Mouse (Mus musculus): Measurements from ENCODE around the gene Rnf19b.

Rnf19b gene

DNA sequence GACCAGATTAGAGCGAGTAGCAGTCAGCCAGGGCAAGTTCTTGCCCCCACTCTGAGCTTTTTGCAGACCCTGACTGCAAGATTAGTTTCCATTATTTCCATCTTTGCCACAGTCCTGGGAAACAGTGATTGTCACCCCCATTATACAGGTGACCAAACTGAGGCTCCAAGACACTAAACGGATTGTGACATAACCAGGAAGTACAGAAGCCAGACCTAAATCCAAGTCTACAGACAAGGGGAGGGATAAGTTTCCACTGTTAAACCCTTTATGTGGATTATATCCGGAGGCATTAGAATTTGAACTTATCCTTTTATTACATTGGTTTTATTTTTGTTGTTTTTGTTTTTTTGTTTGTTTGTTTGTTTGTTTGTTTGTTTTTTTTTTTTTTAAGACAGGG, 23.8 kb upstream of the Rnf19b start:
- DNase-seq (ENCODE audit: low read depth, low spot score): no peak

DNA sequence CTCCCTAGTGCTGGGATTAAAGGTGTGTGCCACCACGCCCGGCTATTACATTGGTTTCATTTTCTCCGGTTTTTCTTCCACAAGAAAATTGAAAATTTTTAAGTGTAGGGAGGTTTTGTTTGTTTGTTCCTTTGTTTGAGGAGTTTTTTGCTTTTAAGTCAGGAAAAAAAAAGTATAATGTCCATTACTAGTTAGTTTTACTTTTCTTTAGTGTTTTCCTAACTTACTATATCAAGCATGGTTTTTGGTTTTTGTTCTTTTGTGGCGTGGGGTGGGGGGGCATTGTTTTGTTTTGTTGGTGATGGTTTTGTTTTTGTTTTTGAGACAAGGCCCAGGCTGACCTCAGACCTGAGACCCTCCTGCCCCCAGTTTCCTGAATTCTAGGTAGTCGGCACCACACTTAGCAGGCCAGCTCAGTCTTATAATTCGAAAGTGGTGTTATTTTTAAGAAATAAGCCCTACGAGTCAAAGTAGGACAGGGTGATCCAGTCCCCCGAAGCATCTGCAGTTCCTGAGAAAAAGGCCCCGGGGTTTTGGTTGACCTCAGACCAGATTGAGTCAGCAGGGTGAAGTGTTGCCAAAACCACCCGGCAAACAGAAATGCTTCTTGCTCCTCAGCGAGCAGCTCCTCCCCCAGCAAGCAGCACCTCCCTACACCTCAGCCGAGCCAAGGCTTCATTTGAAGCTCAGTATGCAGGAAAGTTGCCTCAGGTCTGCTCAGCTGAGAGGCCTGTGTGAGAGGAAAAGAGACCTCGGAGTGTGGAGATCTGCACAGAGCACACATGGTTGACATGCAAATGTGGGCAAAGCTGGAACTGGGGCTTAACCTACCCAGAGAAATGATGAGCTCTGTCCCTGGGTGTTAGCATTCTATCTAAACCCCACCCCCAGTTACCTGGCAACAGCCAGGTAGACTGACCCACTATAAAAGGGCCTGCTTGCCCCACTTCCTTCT, 23.1 kb upstream of the Rnf19b start:
- DNase-seq (ENCODE audit: low read depth, low spot score): peak; percentile 72

DNA sequence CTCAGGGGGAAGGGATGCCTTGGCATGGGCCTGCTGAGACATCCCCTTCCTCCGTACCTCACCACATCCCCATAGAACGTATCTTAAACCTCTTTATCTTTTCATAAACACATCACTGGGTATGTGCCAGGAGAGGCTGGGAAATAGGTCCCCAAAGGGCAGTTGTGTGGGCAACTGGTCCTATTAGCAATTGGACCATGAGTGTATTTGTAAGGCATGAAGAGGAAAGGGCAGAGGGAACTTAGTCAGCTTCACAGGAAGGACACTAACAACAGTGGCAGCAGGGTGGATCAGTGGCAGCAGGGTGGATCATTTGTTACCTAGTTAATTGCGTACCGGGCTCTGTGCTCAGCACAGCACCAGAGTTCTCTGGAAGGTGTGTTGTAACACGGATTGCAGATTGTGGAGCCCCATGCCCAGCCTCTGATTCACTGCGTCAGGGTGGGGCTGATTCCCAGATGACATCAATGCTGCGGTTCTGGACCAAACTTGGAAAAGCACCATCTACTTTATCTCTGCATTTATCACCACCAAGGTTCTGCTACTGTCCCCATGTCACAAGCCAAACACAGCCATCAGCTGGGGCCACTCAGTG, 22.1 kb upstream of the Rnf19b start:
- DNase-seq (ENCODE audit: low read depth, low spot score): no peak

DNA sequence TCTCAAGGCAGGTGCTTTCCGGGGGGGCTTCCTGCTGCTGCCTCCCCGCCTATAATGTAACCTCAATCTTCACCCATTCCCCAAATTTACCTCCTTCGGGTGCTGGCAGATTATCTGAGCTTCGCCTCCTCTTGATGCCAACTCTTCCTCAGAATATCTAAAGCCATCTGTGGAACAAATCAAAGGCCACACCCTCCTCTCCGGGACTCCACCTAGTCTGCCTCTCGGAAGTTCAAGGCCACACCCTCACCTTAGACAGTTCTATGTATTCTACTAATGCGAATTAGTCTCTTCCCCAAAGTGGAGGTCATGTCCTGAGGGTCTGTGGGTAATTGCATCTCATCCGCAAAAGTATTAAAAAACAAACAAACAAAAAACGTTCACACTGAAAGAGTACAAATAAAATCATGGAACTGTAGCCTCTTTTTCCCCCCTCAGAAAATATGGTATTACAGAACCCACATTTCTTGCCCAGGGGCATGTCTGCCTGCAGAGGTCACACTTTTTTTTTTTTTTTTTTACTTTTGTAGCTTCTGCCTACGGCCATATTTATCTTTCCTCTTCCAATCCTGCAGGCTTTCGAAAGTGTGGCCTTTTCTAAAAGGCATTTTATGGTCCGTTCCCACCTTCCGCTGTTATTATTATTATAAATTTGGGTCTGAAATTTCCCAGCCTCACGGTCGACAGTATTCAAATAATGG, 10.2 kb upstream of the Rnf19b start:
- DNase-seq (ENCODE audit: low read depth, low spot score): peak; percentile 79

DNA sequence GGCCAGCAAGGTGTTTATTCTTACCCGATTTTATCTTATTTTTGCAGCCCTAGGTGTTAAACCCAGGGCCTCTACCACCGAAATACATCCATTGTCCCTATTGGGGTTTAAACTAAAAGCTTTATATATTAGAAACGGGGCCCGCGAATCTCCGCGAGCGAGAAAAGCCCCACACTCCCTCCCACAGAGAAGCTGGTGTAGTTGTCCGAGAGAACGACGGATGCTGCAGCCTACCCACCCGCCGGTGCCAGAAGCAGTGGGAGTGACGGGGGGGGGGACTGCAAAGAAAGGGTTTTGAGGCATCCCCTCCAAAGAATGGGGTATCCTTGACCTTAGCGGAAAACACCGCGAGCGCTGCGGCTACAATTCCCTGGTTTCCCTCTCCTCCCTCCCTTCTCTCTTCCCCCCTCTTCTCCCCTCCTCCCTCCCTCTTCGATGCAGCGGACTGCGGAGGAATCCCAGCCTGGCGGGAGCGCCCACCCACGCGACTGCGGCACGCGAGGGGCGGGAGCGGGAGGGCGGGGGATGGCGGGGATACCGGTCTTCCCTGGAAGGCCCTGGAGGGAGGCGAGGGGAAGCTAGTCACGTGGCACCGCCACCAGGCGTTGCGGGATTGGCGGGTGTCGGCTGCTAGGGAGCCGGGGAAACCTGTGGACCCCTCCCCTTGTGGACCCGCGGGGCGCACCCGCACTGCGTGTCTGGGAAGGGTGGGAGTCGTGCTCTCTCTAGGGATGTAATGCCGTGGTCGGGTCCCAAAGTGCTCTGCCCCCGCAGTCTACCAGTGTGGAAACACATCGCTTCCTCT, 9.4 kb upstream of the Rnf19b start:
- DNase-seq (ENCODE audit: low read depth, low spot score): peak; percentile 91

DNA sequence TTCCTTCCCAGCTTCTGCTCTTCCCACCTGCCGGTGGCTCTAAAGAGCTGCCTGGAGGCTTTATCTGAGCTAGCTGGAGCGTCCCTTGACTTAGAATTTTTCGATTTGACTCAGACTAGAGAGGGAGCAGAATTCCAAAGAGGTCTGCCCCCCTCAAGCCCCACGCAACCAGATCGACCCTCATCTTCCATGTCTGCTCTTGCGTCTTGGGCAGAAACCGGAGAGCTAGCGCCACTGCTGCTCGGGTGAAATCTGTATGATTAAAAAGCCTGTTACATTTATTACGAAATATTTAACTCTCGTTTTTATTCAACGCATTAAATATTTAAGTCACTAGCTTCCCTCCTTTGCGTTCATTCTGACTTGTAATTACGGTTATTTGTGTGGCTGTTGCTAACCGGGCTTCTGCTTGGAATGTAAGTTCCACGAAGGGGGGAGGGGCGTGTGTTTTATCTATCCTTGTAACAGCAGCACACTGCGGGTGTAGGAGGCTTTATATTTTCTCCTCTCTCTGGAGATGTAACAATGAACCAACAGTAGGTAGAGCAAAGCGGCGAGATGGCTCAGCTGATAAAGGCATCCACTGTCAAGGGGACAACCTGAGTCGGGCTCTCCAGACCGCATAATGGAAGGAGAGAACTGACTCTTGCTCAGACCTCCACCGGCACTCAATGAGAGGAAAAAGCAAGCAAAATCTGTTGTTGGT, 8.6 kb upstream of the Rnf19b start:
- peak; percentile 59 for DNase-seq (ENCODE audit: low read depth, low spot score)

DNA sequence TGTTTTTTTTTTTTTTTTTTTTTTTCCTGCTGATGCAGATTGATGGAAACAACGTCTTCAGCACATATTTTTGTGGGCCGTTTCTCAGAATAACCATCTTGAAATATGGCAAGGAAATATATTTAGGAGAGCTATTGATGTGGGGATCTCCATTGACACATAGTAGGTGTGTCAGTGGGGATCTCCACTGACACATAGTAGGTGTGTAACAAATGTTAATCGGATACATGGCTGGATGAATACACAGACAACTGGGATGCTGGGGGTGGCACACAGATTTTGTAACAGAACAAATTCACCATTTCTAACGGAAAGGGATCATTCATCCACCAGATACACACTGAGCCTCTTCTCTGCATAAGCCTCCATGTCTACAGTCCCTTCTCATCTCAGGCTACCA, 7.7 kb upstream of the Rnf19b start:
- DNase-seq (ENCODE audit: low read depth, low spot score): no peak

DNA sequence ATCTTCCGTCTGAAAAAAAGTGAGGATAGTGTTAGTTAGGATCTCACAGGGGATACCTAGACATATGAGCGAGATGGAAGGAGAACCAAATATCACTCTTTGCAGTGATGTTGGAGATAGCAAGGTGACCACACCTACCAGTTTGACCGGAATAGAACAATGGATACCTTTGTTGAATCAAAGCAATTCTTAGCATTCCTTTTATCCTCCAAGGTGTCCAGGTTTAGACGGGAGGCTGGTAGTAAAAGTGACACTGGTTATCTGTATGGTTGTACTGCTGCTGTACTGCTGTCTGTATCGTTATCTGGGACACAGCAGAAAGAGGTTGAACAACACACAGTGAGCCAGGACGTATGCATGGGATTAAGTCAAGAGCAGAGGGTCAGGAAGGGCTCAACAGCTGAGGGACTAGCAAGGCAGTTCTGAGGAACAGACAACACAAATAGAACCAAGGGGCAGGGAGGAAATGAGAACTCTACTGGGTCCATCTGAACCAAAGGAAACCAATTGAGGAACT, 7.1 kb upstream of the Rnf19b start:
- DNase-seq (ENCODE audit: low read depth, low spot score): peak; percentile 65

DNA sequence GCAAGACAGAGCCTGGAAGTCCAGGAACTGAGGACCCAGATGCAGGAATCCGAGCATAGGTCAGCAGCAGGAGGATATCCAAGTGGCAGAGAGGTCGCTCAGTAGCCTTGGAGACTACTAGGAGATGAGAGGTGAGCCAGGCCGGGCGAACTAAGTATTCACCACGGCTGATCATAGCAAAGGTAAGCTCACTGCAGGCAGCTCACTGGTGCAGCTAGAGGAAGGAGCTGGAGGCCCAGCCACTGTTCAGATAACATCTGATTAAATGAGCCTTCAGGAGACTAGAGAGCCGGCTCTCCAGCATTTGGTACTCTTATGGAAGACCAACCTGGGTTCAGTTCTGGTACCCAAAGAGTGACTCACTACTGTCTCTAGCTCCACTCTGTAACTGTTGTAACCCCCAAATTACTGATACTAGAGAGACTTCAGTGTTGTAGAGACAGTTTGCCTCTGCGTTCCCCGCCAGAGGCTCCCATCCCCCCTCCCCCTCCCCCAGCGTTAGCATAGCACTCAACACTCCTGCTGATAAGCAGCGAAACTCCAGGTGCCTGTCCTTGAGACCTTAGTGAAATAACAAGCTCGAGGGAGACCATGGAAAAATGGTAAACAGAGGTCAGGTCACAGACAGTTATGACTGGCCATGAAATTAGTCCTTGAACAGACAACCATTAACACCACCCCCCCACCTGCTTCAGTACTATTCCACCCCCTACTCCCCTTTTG, 6.4 kb upstream of the Rnf19b start:
- peak; percentile 89 for DNase-seq (ENCODE audit: low read depth, low spot score)

DNA sequence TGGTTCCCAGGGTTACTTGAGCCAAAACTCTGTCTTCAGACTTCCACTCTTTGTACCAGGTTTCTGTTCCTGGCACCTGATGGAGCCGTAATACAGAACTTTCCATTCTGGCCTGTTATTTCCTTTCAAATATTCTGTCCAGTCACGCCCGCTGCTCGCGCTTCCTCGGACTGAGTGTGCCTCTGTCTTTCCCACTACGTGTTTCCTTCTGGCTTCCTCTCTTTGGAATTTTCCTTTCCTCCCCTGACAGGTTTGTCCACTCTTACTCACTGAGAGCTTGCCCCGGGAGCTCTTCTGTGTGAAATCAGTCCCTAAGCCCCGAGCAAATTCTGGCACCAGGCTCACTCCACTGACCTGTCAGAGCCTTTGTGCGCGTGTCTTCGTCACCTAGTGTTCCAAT, 3.3 kb upstream of the Rnf19b start:
- DNase-seq (ENCODE audit: low read depth, low spot score): no peak

DNA sequence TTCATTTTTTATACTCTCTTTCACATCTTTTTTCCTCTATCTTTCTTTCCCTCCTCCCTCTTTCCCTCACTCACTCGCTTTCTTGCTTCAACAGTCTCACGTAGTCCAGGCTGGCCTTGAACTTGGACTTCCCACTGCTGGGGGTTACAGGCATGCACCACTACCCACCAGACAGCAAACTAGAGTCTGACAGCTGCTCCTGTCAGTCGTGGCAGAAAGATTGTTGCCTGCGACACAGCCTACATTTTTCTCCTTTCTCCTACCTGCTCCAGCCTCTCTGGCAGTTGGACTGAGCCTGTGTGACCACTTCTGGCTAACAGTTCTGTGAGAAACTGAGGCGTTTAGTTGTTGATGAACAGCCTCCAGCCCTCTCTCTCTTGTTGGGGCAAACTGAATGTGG, 2.5 kb upstream of the Rnf19b start:
- no peak for DNase-seq (ENCODE audit: low read depth, low spot score)

DNA sequence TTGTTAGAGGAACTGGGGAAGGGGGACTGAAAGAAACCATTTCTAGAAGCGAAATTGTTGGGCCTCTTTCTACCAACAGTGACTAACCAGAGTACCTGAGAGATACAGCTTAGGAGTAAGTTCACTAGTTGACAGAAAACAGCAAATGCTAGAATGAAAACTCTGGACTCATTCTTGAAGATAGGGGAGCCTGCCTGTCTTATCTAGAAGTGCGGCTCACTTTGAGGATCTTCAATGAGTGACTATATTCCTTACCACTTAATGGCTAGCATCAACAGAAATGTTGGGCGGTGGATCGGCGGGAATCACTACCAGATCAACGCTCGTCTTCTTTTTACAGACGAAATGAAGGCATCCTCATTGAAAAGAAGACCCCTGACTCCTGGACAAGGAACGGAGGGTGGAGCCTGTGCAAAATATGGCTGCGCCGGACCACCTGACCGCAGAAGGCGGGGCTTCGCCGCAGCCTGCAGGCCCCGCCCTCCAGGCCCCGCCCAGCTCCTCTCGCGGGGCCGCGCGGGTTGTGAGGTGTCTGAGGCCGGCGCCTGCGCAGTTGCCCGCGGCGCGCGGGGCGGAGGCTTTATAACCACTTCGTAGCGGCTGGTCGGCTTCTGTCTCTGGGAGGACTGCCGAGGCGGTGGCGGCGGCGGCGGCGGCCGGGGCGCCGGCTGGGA, 401 bp upstream of the Rnf19b start:
- peak; percentile 94 for DNase-seq (ENCODE audit: low read depth, low spot score)

DNA sequence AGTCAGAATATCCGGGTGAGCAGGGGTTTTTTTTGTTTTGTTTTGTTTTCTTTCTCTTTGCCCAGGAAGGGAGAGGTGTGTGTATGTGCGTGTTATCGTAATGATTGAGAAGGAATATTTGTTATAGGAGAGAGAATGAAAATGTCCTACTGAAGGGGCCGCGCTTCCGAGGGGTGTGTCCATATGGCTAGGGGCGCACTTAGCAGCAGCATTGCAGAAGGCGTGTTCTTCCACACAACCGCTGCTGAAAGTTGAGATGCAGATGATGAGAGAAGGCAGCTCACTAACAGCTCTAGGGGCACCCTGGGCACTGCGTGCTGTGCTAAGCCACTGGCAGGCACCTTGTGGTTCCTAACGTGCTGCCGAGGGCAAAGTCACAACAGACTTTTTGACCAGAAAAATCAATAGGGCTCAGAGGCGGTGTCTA, 1.1 kb downstream of the Rnf19b start:
- DNase-seq (ENCODE audit: low read depth, low spot score): peak; percentile 70

DNA sequence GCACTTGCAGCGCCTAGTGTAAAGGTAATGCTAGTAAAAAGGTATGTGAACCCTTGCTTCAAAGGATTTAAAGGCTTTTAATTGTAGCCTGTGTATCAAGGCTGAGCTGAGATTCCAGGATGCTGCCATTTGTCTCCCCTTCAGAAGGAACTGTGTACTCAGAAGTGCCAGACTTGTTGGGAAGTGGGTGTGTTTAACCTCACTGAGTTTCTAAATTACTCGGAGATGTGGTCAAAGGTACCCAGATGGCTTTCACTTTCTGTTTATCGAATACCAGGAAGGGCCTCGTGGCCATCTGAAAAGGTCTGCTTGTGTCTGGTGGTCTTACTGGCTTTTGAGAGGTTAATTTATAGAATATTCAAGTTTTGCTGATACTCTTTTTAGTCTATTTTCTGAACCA, 1.9 kb downstream of the Rnf19b start:
- no peak for DNase-seq (ENCODE audit: low read depth, low spot score)

DNA sequence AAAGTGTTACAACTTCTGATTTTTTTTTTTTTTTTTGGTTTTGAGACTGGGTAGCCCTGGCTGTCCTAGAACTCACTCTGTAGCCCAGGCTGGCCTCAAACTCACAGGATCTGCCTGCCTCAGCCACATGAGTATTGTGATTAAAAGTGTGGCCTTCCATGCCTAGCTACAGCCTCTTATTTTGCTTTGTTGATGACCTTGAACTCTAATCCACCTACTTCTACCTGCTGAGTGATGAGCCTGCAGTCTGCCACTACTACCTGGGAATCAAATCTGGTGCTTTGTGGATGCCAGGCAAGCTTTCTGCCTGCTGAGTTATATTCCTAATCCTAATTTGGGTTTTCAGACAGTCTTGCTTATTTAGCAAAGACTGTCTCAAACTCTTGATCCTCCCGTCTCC, 3.4 kb downstream of the Rnf19b start:
- DNase-seq (ENCODE audit: low read depth, low spot score): peak; percentile 64

DNA sequence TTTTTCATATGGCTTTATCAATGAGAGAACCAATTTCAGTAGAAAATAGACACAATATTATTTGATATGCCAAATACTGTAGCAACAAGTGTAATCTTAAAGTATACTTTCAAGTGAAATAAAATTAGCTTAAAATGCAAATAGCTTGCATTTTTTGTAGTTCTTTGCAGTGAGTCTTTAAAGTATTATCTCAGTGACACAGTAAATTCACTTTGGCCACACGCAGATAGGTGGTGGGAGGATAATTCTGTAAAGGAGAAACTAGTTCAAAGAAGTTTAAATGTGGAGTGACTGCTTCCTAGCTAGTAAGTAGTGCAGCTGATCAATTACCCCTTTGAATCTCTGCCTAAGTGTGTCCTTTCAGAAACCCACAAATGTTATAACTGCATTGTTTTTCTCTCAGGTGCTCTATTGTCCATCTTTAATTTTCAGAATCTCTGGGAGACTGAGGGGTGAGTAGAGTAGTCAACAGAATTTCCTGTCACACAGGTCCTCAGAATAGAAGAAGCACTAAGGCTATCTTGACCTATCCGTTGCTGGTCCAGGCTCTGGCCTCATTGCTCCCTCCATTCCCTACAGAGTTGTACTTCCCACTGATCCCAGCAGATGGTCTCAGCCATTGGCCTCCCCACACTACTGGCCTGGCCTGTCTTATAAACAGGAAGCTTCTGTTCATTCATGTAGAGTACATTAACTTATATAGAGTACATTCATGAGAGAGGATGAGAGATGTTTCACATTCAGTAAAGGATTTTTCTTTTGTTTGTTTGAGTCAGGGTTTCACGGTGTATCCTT, 4.4 kb downstream of the Rnf19b start:
- no peak for DNase-seq (ENCODE audit: low read depth, low spot score)

DNA sequence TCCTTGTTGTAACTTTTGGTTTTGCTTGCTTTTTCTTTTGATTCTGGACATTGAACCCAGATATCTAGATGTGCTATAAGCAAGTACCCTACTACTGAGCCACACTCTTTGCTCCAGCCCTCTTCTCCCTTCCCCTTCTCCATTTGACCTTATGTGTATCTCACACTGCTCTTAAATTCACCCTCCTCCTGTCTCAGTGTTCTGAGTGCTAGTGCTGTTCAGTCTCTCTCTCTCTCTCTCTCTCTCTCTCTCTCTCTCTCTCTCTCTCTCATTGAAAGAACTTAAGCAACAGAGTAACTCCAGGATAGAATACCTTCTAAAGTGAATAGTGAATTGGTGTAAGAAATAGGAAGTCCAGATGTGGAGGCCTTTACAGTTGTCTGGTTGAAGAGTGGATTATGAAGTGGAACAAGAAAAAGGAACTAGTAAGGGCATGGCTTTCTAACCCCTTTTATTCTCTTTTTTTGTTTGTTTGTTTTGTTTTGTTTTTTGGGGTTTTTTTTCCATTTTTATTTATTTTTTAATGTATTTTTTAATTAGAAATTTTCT, 7.7 kb downstream of the Rnf19b start:
- no peak for DNase-seq (ENCODE audit: low read depth, low spot score)

DNA sequence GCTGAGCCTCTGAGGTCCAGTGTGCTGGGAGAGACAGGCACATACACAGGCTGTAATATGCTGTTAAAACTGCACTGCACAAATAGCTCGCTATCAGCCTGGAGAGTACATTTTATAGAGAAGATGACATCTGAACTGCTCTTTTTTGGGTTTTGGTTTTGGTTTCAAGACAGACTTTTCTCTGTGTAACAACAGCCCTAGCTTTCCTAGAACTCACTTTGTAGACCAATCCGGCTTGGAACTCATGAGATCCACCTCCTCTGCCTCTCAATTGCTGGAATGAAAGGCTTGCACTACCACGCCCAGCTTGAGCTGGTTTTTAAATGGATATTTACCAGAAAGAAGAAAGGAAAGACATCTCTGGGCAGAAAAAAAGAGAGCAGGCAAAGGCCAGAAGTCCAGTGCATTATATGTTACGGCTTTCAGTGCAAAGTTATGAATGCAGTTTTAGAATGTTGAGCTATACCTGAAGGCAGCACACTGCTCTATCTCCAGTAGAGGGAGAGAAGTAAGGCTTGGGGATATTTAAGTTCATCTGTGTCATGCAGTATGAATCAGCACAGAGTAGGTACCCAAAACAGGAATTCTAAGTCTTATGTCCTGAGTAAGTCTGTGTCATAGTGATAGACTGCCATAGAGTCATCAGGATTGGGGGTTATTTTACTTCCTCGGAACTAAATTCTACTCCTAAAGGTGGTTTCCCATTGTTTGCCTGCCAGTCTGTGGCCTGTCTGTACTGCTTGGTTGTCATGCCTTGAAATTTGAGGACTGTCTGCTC, 9.8 kb downstream of the Rnf19b start:
- DNase-seq (ENCODE audit: low read depth, low spot score): no peak

Measured in R1 (cell line).